Mouse (Mus musculus) stomach, embryonic 15.5 days (tissue): ENCODE measurements around the gene Itgb5. TPM values are rescaled to one million over a fixed set of nuclear protein-coding genes. Genes with fewer than 3 reads are reported as not detected.

Experiments used
- ATAC-seq: fragments of 200-750 bp; cut with Nextera tagmentation; 2 replicates; pipeline ENCODE4 v1.8.0; 2017; ENCODE audit warnings: low read depth, moderate number of reproducible peaks, moderate TSS enrichment; ENCODE audit not compliant: insufficient read depth, low FRiP score
- H3K27ac ChIP-seq: fragments of 300-500 bp; sonication (generic); 2 replicates; pipeline ENCODE4 v1.5.1; 2015; ENCODE audit warnings: mild to moderate bottlenecking, inconsistent platforms
- H3K27me3 ChIP-seq: fragments of 300-500 bp; sonication (generic); replicated peaks from 2 replicates; pipeline ENCODE4 v1.6.1; 2015; ENCODE audit warnings: inconsistent platforms
- H3K36me3 ChIP-seq: fragments of 300-500 bp; sonication (generic); 2 replicates; pipeline ENCODE4 v1.6.1; 2015; ENCODE audit warnings: inconsistent platforms
- H3K4me1 ChIP-seq: fragments of 300-500 bp; sonication (generic); 2 replicates; pipeline ENCODE4 v1.6.1; 2015; ENCODE audit warnings: inconsistent platforms
- H3K4me2 ChIP-seq: fragments of 300-500 bp; sonication (generic); 2 replicates; pipeline ENCODE4 v1.6.1; 2015; ENCODE audit warnings: mild to moderate bottlenecking, inconsistent platforms
- H3K4me3 ChIP-seq: fragments of 300-500 bp; sonication (generic); replicated peaks from 2 replicates; pipeline ENCODE4 v1.5.1; 2015; ENCODE audit warnings: inconsistent platforms
- H3K9ac ChIP-seq: fragments of 300-500 bp; sonication (generic); 2 replicates; pipeline ENCODE4 v1.6.1; 2015; ENCODE audit warnings: inconsistent platforms
- H3K9me3 ChIP-seq: fragments of 300-500 bp; sonication (generic); 2 replicates; pipeline ENCODE4 v1.6.1; 2016; ENCODE audit warnings: inconsistent platforms
- WGBS: fragments of 180-500 bp; shearing (Covaris S2); methylation state at CpG from one replicate; pipeline ENCODE4 v1.1.7; 2015; 5-methylcytosine and 5-hydroxymethylcytosine counted together
- polyA plus RNA-seq: library from polyadenylated mRNA; unstranded; fragments of >200 nt; fragmentation: Nextera tagmentation; extraction: Ambion mirVana; gene quantifications from 2 replicates; pipeline ENCODE4 v1.2.1, GENCODE M21; 2015

The Itgb5 gene
- polyA plus RNA-seq, 1 experiment from 2014 or later = 50.2 TPM

- no peaks in the 10 kb centered on the region for H3K4me1 ChIP-seq
- H3K9ac ChIP-seq = no peak overlapping the region
- no peaks in the 10 kb centered on the region for H3K36me3 ChIP-seq
- no peaks in the 10 kb centered on the region for H3K9me3 ChIP-seq
- no peak overlapping the region for H3K27ac ChIP-seq
- WGBS = 44% methylated on average over 5 of the region's 5 CpGs
- no peak overlapping the region for H3K4me3 ChIP-seq
- ATAC-seq = no peak
- no peaks in the 10 kb centered on the region for H3K27me3 ChIP-seq
- H3K4me2 ChIP-seq = no peak overlapping the region
These were observed 31.6 kb upstream of the Itgb5 start for GRCm38 (mm10) chr16:33797860-33798259.

DNA sequence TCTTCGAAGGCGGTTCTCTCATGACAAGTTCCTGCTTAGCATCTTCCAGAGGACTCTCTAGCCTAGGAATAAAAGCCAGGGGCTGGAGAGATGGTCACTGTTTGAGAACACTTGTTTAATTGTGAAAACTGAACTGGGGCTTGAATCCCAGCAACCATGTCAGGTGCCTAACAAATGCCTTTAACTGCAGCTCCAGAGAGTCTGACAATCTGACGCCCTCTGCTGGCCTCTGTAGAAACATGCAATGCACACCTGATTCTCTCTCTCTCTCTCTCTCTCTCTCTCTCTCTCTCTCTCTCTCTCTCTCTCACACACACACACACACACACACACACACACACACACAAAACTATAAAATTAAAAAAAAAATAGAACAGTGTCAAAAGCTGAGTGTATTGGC lies 19.5 kb upstream of the Itgb5 start:
- Histone ChIP-seq H3K9me3 (no peaks in the 10 kb centered on the region), H3K4me1 (no peaks in the 10 kb centered on the region), H3K27me3 (no peaks in the 10 kb centered on the region), H3K27ac (no peak overlapping the region), H3K36me3 (no peaks in the 10 kb centered on the region), H3K9ac (no peak overlapping the region), H3K4me3 (no peak overlapping the region), H3K4me2 (no peak overlapping the region)
- no peak for ATAC-seq
- WGBS = 79% methylated on average over 3 of the region's 3 CpGs

- H3K9me3 ChIP-seq = no peaks in the 10 kb centered on the region
- no peaks in the 10 kb centered on the region; the same call in 1 of the 2 replicates for H3K4me1 ChIP-seq
- H3K36me3 ChIP-seq = no peaks in the 10 kb centered on the region
- no peak overlapping the region for H3K27ac ChIP-seq
- no peaks in the 10 kb centered on the region for H3K27me3 ChIP-seq
- ATAC-seq = no peak
- H3K9ac ChIP-seq = no peak overlapping the region
- WGBS = 79% methylated on average over 7 of the region's 7 CpGs
- no peak overlapping the region for H3K4me3 ChIP-seq
- no peak overlapping the region for H3K4me2 ChIP-seq
These were observed 10.9 kb upstream of the Itgb5 start for GRCm38 (mm10) chr16:33818413-33819165.

- H3K27me3 ChIP-seq = no peaks in the 10 kb centered on the region
- H3K4me2 ChIP-seq = no peak overlapping the region
- no peaks in the 10 kb centered on the region; the same call in 1 of the 2 replicates for H3K4me1 ChIP-seq
- H3K4me3 ChIP-seq = no peak overlapping the region
- no peaks in the 10 kb centered on the region for H3K9me3 ChIP-seq
- whole genome bisulfite sequencing = 21% methylated on average over 17 of the region's 17 CpGs
- no peak overlapping the region for H3K9ac ChIP-seq
- ATAC-seq = no peak
- H3K36me3 ChIP-seq = no peaks in the 10 kb centered on the region
- no peak overlapping the region for H3K27ac ChIP-seq
These were observed 8.9 kb upstream of the Itgb5 start for GRCm38 (mm10) chr16:33820269-33821178.

DNA sequence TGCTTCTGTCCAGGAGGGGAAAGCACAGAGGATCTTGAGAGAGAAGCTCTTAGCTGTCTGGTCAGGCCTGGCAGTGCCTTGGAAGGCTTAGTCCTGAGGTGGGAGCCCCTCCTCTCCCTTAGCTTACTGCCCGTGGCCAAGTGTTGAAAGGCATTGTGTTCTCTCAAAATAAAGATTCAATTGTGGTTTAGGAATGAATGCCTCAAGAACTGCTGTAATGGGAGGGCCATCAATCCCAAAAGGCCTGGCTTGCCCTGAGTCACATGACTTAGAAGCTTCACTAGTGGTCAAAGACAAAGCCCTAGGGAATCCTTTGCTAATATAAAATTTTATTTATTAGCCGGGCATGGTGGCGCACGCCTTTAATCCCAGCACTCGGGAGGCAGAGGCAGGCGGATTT lies 4.9 kb upstream of the Itgb5 start:
- WGBS = 89% methylated on average over 6 of the region's 6 CpGs
- Histone ChIP-seq H3K4me1 (peaks cover 4% of the 10 kb centered on the region), H3K9ac (no peak overlapping the region), H3K36me3 (no peaks in the 10 kb centered on the region), H3K4me3 (no peak overlapping the region), H3K27ac (no peak overlapping the region), H3K9me3 (no peaks in the 10 kb centered on the region), H3K27me3 (no peaks in the 10 kb centered on the region), H3K4me2 (no peak overlapping the region)
- no peak for ATAC-seq

GRCm38 (mm10) chr16:33828496-33828895 lies 969 bp upstream of the Itgb5 start:
- ATAC-seq = no peak
- Histone ChIP-seq H3K9me3 (no peaks in the 10 kb centered on the region), H3K4me1 (peaks cover 20% of the 10 kb centered on the region), H3K9ac (no peak overlapping the region), H3K36me3 (no peaks in the 10 kb centered on the region), H3K4me3 (no peak overlapping the region), H3K27ac (no peak overlapping the region), H3K27me3 (no peaks in the 10 kb centered on the region), H3K4me2 (no peak overlapping the region)
- WGBS = 84% methylated on average over 7 of the region's 7 CpGs

GRCm38 (mm10) chr16:33829842-33830511 lies 512 bp downstream of the Itgb5 start:
- H3K4me3 ChIP-seq = peak overlapping the region; percentile 94
- H3K9me3 ChIP-seq = no peaks in the 10 kb centered on the region
- peak overlapping the region; percentile 80 for H3K9ac ChIP-seq
- H3K4me2 ChIP-seq = peak overlapping the region; percentile 89
- no peaks in the 10 kb centered on the region for H3K27me3 ChIP-seq
- under 1% methylated on average over 47 of the region's 76 CpGs for WGBS
- H3K36me3 ChIP-seq = no peaks in the 10 kb centered on the region
- H3K4me1 ChIP-seq = peaks cover 33% of the 10 kb centered on the region
- peak overlapping the region; percentile 92 for H3K27ac ChIP-seq
- peak; percentile 57 for ATAC-seq

DNA sequence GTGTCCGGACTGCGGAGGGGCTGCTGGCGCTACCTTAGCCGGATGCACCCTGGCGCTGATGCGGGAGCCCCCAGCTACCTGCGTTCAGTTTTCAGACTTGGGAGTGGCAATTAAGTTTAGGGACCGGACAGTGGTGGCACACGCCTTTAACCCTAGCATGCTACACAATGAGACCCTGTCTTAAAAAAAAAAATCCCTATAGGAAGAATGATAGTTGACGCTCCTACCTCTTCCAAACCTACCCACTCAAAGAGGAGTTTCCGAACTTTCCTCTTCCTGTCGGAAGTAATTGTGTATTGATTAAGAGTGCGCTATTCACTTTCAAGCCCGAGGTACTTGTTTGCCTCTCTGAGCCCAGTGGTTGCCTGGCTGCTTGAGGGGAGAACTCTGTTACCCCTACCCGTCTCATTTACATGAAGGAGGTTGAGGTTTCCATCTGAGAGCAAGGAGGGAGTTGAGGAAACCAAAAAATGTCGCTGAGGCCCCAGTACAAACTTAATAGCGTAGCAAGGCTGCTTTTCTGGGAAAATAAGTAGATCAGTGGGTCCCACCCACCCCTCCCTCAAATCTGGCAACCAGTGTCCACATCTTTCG lies 1.1 kb downstream of the Itgb5 start:
- 5% methylated on average over 18 of the region's 18 CpGs for WGBS
- Histone ChIP-seq H3K4me1 (peaks cover 33% of the 10 kb centered on the region), H3K9ac (peak overlapping the region; percentile 80), H3K9me3 (no peaks in the 10 kb centered on the region), H3K27ac (peak overlapping the region; percentile 92), H3K4me2 (peak overlapping the region; percentile 89), H3K36me3 (no peaks in the 10 kb centered on the region), H3K27me3 (no peaks in the 10 kb centered on the region), H3K4me3 (peak overlapping the region; percentile 94)
- ATAC-seq = no peak

DNA sequence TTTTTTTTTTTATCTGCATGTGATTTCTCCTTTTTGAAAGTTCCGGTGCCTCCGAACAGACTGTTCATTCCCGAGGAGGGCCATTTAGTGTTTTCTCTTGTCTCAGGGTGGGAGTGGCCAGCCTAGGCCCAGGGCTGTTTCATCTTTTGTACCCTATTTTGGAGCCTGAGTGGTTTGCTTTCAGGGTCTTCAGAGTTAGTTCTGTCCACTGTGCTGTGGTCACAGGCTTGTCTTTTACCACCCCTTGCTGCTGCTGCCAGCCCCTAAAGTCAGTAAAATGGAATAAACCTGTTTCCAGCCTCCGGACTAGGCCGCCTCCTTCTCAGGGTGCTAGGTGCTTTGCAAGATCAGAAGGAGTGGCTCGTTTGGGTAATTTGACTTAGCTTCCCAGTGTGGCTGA lies 2.6 kb downstream of the Itgb5 start:
- Histone ChIP-seq H3K36me3 (no peaks in the 10 kb centered on the region), H3K9me3 (no peaks in the 10 kb centered on the region), H3K4me3 (no peak overlapping the region), H3K27ac (peak overlapping the region; percentile 79), H3K9ac (no peak overlapping the region), H3K4me2 (peak overlapping the region; percentile 75; the same call in 1 of the 2 replicates), H3K27me3 (no peaks in the 10 kb centered on the region), H3K4me1 (peaks cover 33% of the 10 kb centered on the region)
- ATAC-seq = no peak
- 65% methylated on average over 6 of the region's 6 CpGs for WGBS

DNA sequence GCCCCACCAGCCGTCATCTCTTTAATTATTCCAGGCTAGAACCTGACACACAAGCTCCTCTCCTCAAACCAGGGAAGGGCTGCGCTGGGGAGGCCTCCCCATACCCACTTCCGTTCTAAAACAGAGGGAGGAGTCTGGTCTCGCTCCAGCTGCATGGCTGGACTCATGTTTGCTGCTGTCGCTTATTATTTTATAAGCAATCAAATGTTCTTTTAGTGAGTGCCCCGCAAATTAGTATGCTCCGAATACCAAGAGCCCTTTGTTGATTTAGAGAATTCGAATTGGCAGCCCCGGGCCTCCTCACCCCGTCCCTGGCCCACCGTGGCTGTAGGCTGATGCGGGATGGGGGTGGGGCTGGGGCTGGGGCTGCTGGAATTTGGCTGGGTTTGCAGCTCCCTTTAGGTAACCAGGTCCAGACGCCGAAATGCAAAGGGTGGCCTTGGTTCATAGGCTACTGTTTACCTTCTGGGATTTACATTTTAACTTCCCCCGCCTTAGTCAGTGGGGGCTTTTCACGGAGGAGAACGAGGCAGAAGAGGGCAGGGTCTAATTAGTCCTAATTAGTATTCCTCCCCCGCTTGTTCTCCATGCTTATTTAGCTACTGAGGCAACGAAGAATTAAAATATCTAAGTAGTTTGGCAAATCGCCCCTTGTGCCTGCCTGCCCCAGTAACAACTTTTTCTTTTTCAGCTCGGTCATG lies 3.4 kb downstream of the Itgb5 start:
- Histone ChIP-seq H3K9me3 (no peaks in the 10 kb centered on the region), H3K27me3 (no peaks in the 10 kb centered on the region), H3K4me3 (peak overlapping the region; percentile 25), H3K4me1 (peaks cover 33% of the 10 kb centered on the region), H3K9ac (no peak overlapping the region), H3K4me2 (peak overlapping the region; percentile 75), H3K36me3 (no peaks in the 10 kb centered on the region), H3K27ac (peak overlapping the region; percentile 79)
- whole genome bisulfite sequencing = 8% methylated on average over 21 of the region's 21 CpGs
- no peak for ATAC-seq

DNA sequence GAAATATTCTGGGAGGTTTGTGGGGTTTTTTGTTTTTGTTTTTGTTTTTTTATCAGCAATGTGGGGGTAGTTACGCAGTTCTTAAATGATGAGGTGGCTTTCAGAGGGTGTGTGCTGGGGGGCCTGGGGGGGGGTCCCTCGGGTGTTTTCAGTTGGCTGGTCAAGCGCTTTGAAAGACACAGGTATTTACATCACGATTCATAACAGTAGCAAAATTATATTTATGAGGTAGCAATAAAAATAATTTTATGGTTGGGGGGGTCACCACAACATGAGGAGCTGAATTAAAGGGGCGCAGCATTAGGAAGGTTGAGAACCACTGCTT lies 3.9 kb downstream of the Itgb5 start:
- peaks cover 33% of the 10 kb centered on the region for H3K4me1 ChIP-seq
- peak overlapping the region; percentile 28; the same call in 1 of the 2 replicates for H3K4me3 ChIP-seq
- ATAC-seq = no peak
- H3K27ac ChIP-seq = peak overlapping the region; percentile 79
- WGBS = 17% methylated on average over 5 of the region's 5 CpGs
- H3K4me2 ChIP-seq = peak overlapping the region; percentile 75
- no peaks in the 10 kb centered on the region for H3K9me3 ChIP-seq
- H3K9ac ChIP-seq = no peak overlapping the region
- no peaks in the 10 kb centered on the region for H3K27me3 ChIP-seq
- H3K36me3 ChIP-seq = no peaks in the 10 kb centered on the region
